Mouse (Mus musculus) thymus, postnatal 4 days (tissue): Measurements from ENCODE around the gene Olfr533.
"Not testable (repeated sequence)": the region's sequence is repeated elsewhere in the genome, so short reads cannot be mapped to it uniquely, and the experiment has no call there.

Experiments
- DNase-seq: peaks from one replicate; pipeline ENCODE4 v3.0.0; 2021

The Olfr533 gene

DNA sequence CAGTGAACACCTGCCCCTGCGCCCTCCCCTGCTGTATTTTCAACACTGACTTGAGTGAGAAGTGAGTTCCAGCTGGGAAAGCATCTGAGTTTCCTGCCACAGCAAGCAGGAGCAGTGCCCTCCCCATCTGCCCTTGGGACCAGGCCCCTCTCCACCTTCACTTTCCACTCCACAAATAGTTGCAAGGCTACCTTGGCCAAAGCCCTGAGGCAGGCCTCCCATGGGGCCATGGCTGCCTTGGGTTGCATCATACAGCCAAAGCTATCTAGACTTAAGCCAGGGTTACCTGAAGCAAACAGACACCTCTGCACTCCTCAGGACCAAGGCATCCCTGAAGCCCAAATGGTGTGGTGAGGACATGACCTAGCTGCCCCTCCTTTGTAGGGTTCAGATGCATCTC, at the start of gene Olfr533:
Gene Olfr533 (plus strand): TSS at position 301 of the 400 bp plus-strand sequence.
- not testable (repeated sequence) for DNase-seq

DNA sequence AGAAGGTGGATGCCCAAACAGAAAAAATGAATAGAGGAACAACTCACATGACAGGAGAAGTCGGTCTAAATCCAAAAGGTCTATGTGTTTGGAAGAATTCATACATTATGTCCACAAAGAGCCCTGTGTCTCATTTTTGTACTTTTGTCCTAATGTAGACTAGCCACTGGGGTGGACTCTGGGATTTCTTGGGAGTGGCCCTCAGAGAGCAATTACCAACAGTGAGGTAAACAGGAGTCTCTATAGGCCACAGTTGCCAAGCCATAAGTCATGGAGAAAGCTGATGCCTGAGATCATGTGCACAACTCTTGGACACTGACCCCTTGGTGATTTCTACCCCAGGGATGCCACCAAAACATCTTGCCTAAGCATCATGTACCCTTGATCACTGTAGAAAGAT, 41.6 kb upstream of the Olfr533 start, which contains the start of gene Olfr532:
Gene Olfr532 (minus strand): TSS at position 101 of the 400 bp plus-strand sequence.
- no peak for DNase-seq

DNA sequence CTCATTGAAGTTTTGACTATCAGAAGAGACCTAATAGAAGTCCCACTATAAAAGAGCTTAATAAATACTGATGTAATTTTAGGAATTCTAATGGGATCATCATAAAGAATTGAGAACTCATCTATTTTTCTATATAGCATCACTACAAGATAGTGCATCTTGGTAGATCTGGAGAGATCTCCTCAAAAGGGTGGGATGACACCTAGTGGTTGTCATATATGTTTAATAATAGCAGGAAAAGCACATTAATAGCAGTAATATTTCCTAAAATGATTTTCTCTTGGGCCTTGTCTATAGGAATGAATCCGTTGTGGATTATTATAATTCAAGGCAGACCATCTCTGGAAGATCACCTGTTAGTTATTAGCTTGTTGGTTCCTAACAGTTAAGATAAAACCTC, 20.0 kb upstream of the Olfr533 start:
- DNase-seq, result no peak

DNA sequence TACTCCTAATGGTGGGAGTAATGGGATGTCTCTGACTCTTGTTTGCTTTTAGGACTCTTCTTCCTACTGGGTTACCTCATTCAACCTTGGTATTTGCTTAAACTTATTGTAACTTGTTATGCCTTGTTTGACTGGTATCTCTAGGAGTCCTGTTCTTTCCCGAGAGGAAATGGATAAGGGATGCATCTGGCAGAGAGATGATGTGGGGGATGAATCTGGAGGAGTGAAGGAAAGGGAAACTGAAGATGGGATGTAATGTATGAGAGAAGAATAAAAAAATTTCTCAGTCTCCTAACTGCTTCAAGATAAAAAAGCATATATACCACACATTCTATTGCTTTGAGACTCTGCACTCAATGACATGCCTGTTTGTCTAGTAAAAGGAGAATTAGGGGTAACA, 14.7 kb downstream of the Olfr533 start:
- no peak for DNase-seq

- no peak for DNase-seq
These were observed 15.6 kb downstream of the Olfr533 start for GRCm38 (mm10) chr7:140478733-140479132.

- DNase-seq, result no peak
These were observed 20.7 kb downstream of the Olfr533 start, which contains the start of gene Olfr535 for GRCm38 (mm10) chr7:140483916-140484315. Olfr535 (plus strand) TSS chr7:140484216.

DNA sequence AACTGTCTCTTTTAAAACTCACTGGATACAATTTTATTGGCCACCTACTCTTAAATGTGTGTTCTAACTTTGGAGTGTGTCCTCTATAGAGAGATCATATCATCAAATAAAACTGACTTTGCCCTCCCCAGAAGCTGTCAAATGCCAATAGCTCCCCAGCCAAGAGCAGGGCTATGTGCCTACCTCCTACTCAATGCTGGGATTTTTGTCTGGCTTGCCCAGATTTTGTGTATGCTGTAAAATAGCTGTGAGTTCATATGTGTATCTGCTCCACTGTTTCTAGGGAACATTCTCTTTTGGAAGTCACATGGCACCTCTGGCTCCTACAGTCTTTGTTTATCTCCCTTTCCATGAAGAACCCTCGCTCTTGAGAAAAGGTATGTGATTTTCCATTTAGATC, 25.8 kb downstream of the Olfr533 start:
- DNase-seq, result no peak

- no peak for DNase-seq
These were observed 31.1 kb downstream of the Olfr533 start for GRCm38 (mm10) chr7:140494231-140494630.

GRCm38 (mm10) chr7:140494702-140495101, 31.5 kb downstream of the Olfr533 start:
- no peak for DNase-seq

GRCm38 (mm10) chr7:140507346-140508021, 44.3 kb downstream of the Olfr533 start, which contains the start of gene Olfr536:
Olfr536 (minus strand) TSS chr7:140507396.
- not testable (repeated sequence) for DNase-seq
